Mouse (Mus musculus): ENCODE measurements around the gene Tent5b. TPM values are rescaled to one million over a fixed set of nuclear protein-coding genes. Genes with fewer than 3 reads are reported as not detected.

Tent5b gene
- total RNA-seq, 1 experiment: 7.5 TPM

GRCm38 (mm10) chr4:133449726-133450125, 30.2 kb upstream of the Tent5b start:
- Histone ChIP-seq H3K4me1 (ENCODE audit: control insufficient read depth in 2 of 2, insufficient read depth in 2 of 2, low read length in 2 of 2, poor library complexity in 1 of 2) (peaks cover 5 to 20% of the 10 kb centered on the region in 2 experiments), H3K4me3 (ENCODE audit: insufficient read depth in 1 of 2, low read depth in 1 of 2, low read length in 2 of 2, poor library complexity in 1 of 2, severe bottlenecking in 1 of 2) (no peak overlapping the region), H3K36me3 (ENCODE audit: control insufficient read depth, insufficient read depth, low read length, poor library complexity, severe bottlenecking) (no peaks in the 10 kb centered on the region), H3K9ac (ENCODE audit: insufficient read depth, low read depth, low read length, poor library complexity, severe bottlenecking) (no peak overlapping the region), H3K27ac (ENCODE audit: insufficient read depth, low read depth, low read length, poor library complexity, severe bottlenecking) (no peak overlapping the region), H3K9me3 (ENCODE audit: control insufficient read depth, insufficient read depth, low read depth, low read length) (no peaks in the 10 kb centered on the region)
- TF ChIP-seq ZC3H11A (IDR thresholded peaks at IDR 0.05; ENCODE audit: borderline replicate concordance, low read depth, low read length): no peak
- TF ChIP-seq CHD2 (IDR thresholded peaks at IDR 0.05; ENCODE audit: low read depth, low read length): no peak
- no peak for TF ChIP-seq HCFC1 (IDR thresholded peaks at IDR 0.05; ENCODE audit: borderline replicate concordance, insufficient read depth, low read length)
- TF ChIP-seq ZNF384 (IDR thresholded peaks at IDR 0.05; ENCODE audit: low read depth, low read length): no peak
- TF ChIP-seq MAFK (IDR thresholded peaks at IDR 0.05; ENCODE audit: insufficient read depth, low read depth, low read length): no peak
- DNase-seq (ENCODE audit: low read depth, low spot score): no peak
- in situ Hi-C loops (cut with MboI; ENCODE audit: low sequenced_read_pairs in 2 of 2, unreplicated experiment in 2 of 2): no loop called here

GRCm38 (mm10) chr4:133451536-133451935, 28.4 kb upstream of the Tent5b start:
- no peak overlapping the region for H3K4me3 ChIP-seq (ENCODE audit: insufficient read depth in 1 of 2, low read depth in 1 of 2, low read length in 2 of 2, poor library complexity in 1 of 2, severe bottlenecking in 1 of 2)
- in situ Hi-C loops (cut with MboI; ENCODE audit: low sequenced_read_pairs in 2 of 2, unreplicated experiment in 2 of 2): no loop called here
- no peak overlapping the region for H3K27ac ChIP-seq (ENCODE audit: insufficient read depth, low read depth, low read length, poor library complexity, severe bottlenecking)
- H3K9ac ChIP-seq (ENCODE audit: insufficient read depth, low read depth, low read length, poor library complexity, severe bottlenecking): no peak overlapping the region
- DNase-seq (ENCODE audit: low read depth, low spot score): no peak
- H3K9me3 ChIP-seq (ENCODE audit: control insufficient read depth, insufficient read depth, low read depth, low read length): no peaks in the 10 kb centered on the region
- TF ChIP-seq CHD2 (IDR thresholded peaks at IDR 0.05; ENCODE audit: low read depth, low read length): no peak
- no peak for TF ChIP-seq MAFK (IDR thresholded peaks at IDR 0.05; ENCODE audit: insufficient read depth, low read depth, low read length)
- TF ChIP-seq ZNF384 (IDR thresholded peaks at IDR 0.05; ENCODE audit: low read depth, low read length): no peak
- peak; percentile 71 for TF ChIP-seq ZC3H11A (IDR thresholded peaks at IDR 0.05; ENCODE audit: borderline replicate concordance, low read depth, low read length)
- TF ChIP-seq HCFC1 (IDR thresholded peaks at IDR 0.05; ENCODE audit: borderline replicate concordance, insufficient read depth, low read length): no peak
- H3K4me1 ChIP-seq (ENCODE audit: control insufficient read depth in 2 of 2, insufficient read depth in 2 of 2, low read length in 2 of 2, poor library complexity in 1 of 2): peaks cover 3 to 16% of the 10 kb centered on the region in 2 experiments; a peak in 3 of 4 replicates
- H3K36me3 ChIP-seq (ENCODE audit: control insufficient read depth, insufficient read depth, low read length, poor library complexity, severe bottlenecking): no peaks in the 10 kb centered on the region

GRCm38 (mm10) chr4:133452433-133452832, 27.5 kb upstream of the Tent5b start:
- no peak overlapping the region for H3K9ac ChIP-seq (ENCODE audit: insufficient read depth, low read depth, low read length, poor library complexity, severe bottlenecking)

DNA sequence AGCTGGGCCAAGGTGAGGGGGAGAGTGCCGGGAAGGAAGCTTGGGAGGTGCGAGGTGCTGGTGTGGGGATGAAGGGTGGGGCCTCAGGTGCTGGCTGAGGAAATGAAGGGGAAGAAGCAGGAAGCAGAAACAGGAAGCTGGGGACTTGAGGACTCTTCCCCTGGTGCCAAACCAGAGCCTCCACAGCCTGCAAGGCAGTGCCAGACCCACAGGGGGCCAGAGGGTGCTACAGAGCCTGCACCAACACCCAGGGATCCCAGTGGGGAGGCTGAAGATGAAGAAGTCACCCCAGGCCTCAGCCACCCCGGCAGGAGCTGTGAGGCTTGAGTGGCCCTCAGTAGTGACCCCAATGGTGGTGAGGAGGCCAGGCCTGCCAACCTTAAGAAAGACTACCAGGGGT, 21.9 kb upstream of the Tent5b start:
- Histone ChIP-seq H3K9ac (ENCODE audit: insufficient read depth, low read depth, low read length, poor library complexity, severe bottlenecking) (no peak overlapping the region), H3K4me1 (ENCODE audit: control insufficient read depth in 2 of 2, insufficient read depth in 2 of 2, low read length in 2 of 2, poor library complexity in 1 of 2) (peaks cover 0 to 12% of the 10 kb centered on the region in 2 experiments; a peak in 1 of 4 replicates), H3K27ac (ENCODE audit: insufficient read depth, low read depth, low read length, poor library complexity, severe bottlenecking) (no peak overlapping the region), H3K36me3 (ENCODE audit: control insufficient read depth, insufficient read depth, low read length, poor library complexity, severe bottlenecking) (no peaks in the 10 kb centered on the region), H3K4me3 (ENCODE audit: insufficient read depth in 1 of 2, low read depth in 1 of 2, low read length in 2 of 2, poor library complexity in 1 of 2, severe bottlenecking in 1 of 2) (no peak overlapping the region), H3K9me3 (ENCODE audit: control insufficient read depth, insufficient read depth, low read depth, low read length) (no peaks in the 10 kb centered on the region)
- in situ Hi-C loops (cut with MboI; ENCODE audit: low sequenced_read_pairs in 2 of 2, unreplicated experiment in 2 of 2): no loop called here
- TF ChIP-seq ZC3H11A (IDR thresholded peaks at IDR 0.05; ENCODE audit: borderline replicate concordance, low read depth, low read length) (no peak), CHD2 (IDR thresholded peaks at IDR 0.05; ENCODE audit: low read depth, low read length) (no peak), ZNF384 (IDR thresholded peaks at IDR 0.05; ENCODE audit: low read depth, low read length) (no peak), HCFC1 (IDR thresholded peaks at IDR 0.05; ENCODE audit: borderline replicate concordance, insufficient read depth, low read length) (no peak), MAFK (IDR thresholded peaks at IDR 0.05; ENCODE audit: insufficient read depth, low read depth, low read length) (no peak)
- DNase-seq (ENCODE audit: low read depth, low spot score): no peak

More at GRCm38 (mm10) chr4:133452433-133452832, 27.5 kb upstream of the Tent5b start:
- no peaks in the 10 kb centered on the region for H3K36me3 ChIP-seq (ENCODE audit: control insufficient read depth, insufficient read depth, low read length, poor library complexity, severe bottlenecking)
- no peaks in the 10 kb centered on the region for H3K9me3 ChIP-seq (ENCODE audit: control insufficient read depth, insufficient read depth, low read depth, low read length)
- no peak for DNase-seq (ENCODE audit: low read depth, low spot score)
- TF ChIP-seq ZC3H11A (IDR thresholded peaks at IDR 0.05; ENCODE audit: borderline replicate concordance, low read depth, low read length) (no peak), CHD2 (IDR thresholded peaks at IDR 0.05; ENCODE audit: low read depth, low read length) (no peak), MAFK (IDR thresholded peaks at IDR 0.05; ENCODE audit: insufficient read depth, low read depth, low read length) (no peak), HCFC1 (IDR thresholded peaks at IDR 0.05; ENCODE audit: borderline replicate concordance, insufficient read depth, low read length) (no peak), ZNF384 (IDR thresholded peaks at IDR 0.05; ENCODE audit: low read depth, low read length) (no peak)
- in situ Hi-C loops (cut with MboI; ENCODE audit: low sequenced_read_pairs in 2 of 2, unreplicated experiment in 2 of 2): no loop called here
- no peak overlapping the region for H3K27ac ChIP-seq (ENCODE audit: insufficient read depth, low read depth, low read length, poor library complexity, severe bottlenecking)
- H3K4me1 ChIP-seq (ENCODE audit: control insufficient read depth in 2 of 2, insufficient read depth in 2 of 2, low read length in 2 of 2, poor library complexity in 1 of 2): peaks cover 3 to 18% of the 10 kb centered on the region in 2 experiments; a peak in 3 of 4 replicates
- H3K4me3 ChIP-seq (ENCODE audit: insufficient read depth in 1 of 2, low read depth in 1 of 2, low read length in 2 of 2, poor library complexity in 1 of 2, severe bottlenecking in 1 of 2): no peak overlapping the region

Data from ES-E14 (cell line).